Mouse (Mus musculus): ENCODE results near the gene Camta1. TPM values are rescaled to one million over a fixed set of nuclear protein-coding genes. Genes with fewer than 3 reads are reported as not detected.

The Camta1 gene
- polyA plus RNA-seq, 1 experiment = 7.7 TPM

- peak; percentile 36 for DNase-seq
- 14% methylated on average over 15 of the region's 15 CpGs for WGBS
- no peak overlapping the region for H3K4me3 ChIP-seq (ENCODE audit: insufficient read depth, low read depth, low read length)
- H3K27ac ChIP-seq (ENCODE audit: insufficient read depth, low read depth, low read length) = no peak overlapping the region
- H3K4me1 ChIP-seq (ENCODE audit: control insufficient read depth, insufficient read depth, low read length) = peaks cover 19% of the 10 kb centered on the region
- no peak for TF ChIP-seq POLR2A (IDR thresholded peaks at IDR 0.05; ENCODE audit: low read depth, low read length)
- no peak for TF ChIP-seq CTCF (conservative IDR thresholded peaks at IDR 0.05; ENCODE audit: insufficient read depth, insufficient read length, low read depth, low read length)
- H3K27me3 ChIP-seq (replicated peaks; ENCODE audit: control insufficient read depth, insufficient read depth, low read length) = no peaks in the 10 kb centered on the region
- H3K36me3 ChIP-seq (ENCODE audit: control insufficient read depth, insufficient read depth, low read length) = no peaks in the 10 kb centered on the region
These were observed 561.0 kb downstream of the Camta1 start for GRCm38 (mm10) chr4:151300706-151301105.

GRCm38 (mm10) chr4:151295515-151296203, 566.0 kb downstream of the Camta1 start:
- H3K4me1 ChIP-seq (ENCODE audit: control insufficient read depth, insufficient read depth, low read length) = no peaks in the 10 kb centered on the region
- WGBS = 81% methylated on average over 13 of the region's 13 CpGs
- H3K27ac ChIP-seq (ENCODE audit: insufficient read depth, low read depth, low read length) = no peak overlapping the region
- H3K36me3 ChIP-seq (ENCODE audit: control insufficient read depth, insufficient read depth, low read length) = no peaks in the 10 kb centered on the region
- no peak for TF ChIP-seq POLR2A (IDR thresholded peaks at IDR 0.05; ENCODE audit: low read depth, low read length)
- TF ChIP-seq CTCF (conservative IDR thresholded peaks at IDR 0.05; ENCODE audit: insufficient read depth, insufficient read length, low read depth, low read length) = no peak
- no peak overlapping the region for H3K4me3 ChIP-seq (ENCODE audit: insufficient read depth, low read depth, low read length)
- no peak for DNase-seq
- no peaks in the 10 kb centered on the region for H3K27me3 ChIP-seq (replicated peaks; ENCODE audit: control insufficient read depth, insufficient read depth, low read length)

GRCm38 (mm10) chr4:151288893-151289585, 572.6 kb downstream of the Camta1 start:
- H3K4me3 ChIP-seq (ENCODE audit: insufficient read depth, low read depth, low read length) = no peak overlapping the region
- H3K27me3 ChIP-seq (replicated peaks; ENCODE audit: control insufficient read depth, insufficient read depth, low read length) = no peaks in the 10 kb centered on the region
- DNase-seq = peak; percentile 37
- no peaks in the 10 kb centered on the region for H3K36me3 ChIP-seq (ENCODE audit: control insufficient read depth, insufficient read depth, low read length)
- H3K27ac ChIP-seq (ENCODE audit: insufficient read depth, low read depth, low read length) = no peak overlapping the region
- no peak for TF ChIP-seq CTCF (conservative IDR thresholded peaks at IDR 0.05; ENCODE audit: insufficient read depth, insufficient read length, low read depth, low read length)
- TF ChIP-seq POLR2A (IDR thresholded peaks at IDR 0.05; ENCODE audit: low read depth, low read length) = no peak
- 43% methylated on average over 6 of the region's 6 CpGs for WGBS
- no peaks in the 10 kb centered on the region for H3K4me1 ChIP-seq (ENCODE audit: control insufficient read depth, insufficient read depth, low read length)

GRCm38 (mm10) chr4:151285905-151286445, 575.7 kb downstream of the Camta1 start:
- no peak for TF ChIP-seq POLR2A (IDR thresholded peaks at IDR 0.05; ENCODE audit: low read depth, low read length)
- no peak for TF ChIP-seq CTCF (conservative IDR thresholded peaks at IDR 0.05; ENCODE audit: insufficient read depth, insufficient read length, low read depth, low read length)
- Histone ChIP-seq H3K27me3 (replicated peaks; ENCODE audit: control insufficient read depth, insufficient read depth, low read length) (no peaks in the 10 kb centered on the region), H3K27ac (ENCODE audit: insufficient read depth, low read depth, low read length) (no peak overlapping the region), H3K4me1 (ENCODE audit: control insufficient read depth, insufficient read depth, low read length) (no peaks in the 10 kb centered on the region), H3K36me3 (ENCODE audit: control insufficient read depth, insufficient read depth, low read length) (no peaks in the 10 kb centered on the region), H3K4me3 (ENCODE audit: insufficient read depth, low read depth, low read length) (no peak overlapping the region)
- WGBS = 81% methylated on average over 12 of the region's 12 CpGs
- no peak for DNase-seq

- 76% methylated on average over 3 of the region's 3 CpGs for WGBS
These were observed 576.2 kb downstream of the Camta1 start for GRCm38 (mm10) chr4:151285432-151285831.

GRCm38 (mm10) chr4:151283092-151283741, 578.5 kb downstream of the Camta1 start:
- H3K4me1 ChIP-seq (ENCODE audit: control insufficient read depth, insufficient read depth, low read length) = no peaks in the 10 kb centered on the region
- TF ChIP-seq POLR2A (IDR thresholded peaks at IDR 0.05; ENCODE audit: low read depth, low read length) (no peak), CTCF (conservative IDR thresholded peaks at IDR 0.05; ENCODE audit: insufficient read depth, insufficient read length, low read depth, low read length) (peak; percentile 83)
- H3K27me3 ChIP-seq (replicated peaks; ENCODE audit: control insufficient read depth, insufficient read depth, low read length) = no peaks in the 10 kb centered on the region
- H3K27ac ChIP-seq (ENCODE audit: insufficient read depth, low read depth, low read length) = no peak overlapping the region
- H3K36me3 ChIP-seq (ENCODE audit: control insufficient read depth, insufficient read depth, low read length) = no peaks in the 10 kb centered on the region
- H3K4me3 ChIP-seq (ENCODE audit: insufficient read depth, low read depth, low read length) = no peak overlapping the region
- peak; percentile 76 for DNase-seq
- 10% methylated on average over 16 of the region's 16 CpGs for WGBS

More at GRCm38 (mm10) chr4:151285432-151285831, 576.2 kb downstream of the Camta1 start:
- no peaks in the 10 kb centered on the region for H3K36me3 ChIP-seq (ENCODE audit: control insufficient read depth, insufficient read depth, low read length)
- no peaks in the 10 kb centered on the region for H3K27me3 ChIP-seq (replicated peaks; ENCODE audit: control insufficient read depth, insufficient read depth, low read length)
- TF ChIP-seq POLR2A (IDR thresholded peaks at IDR 0.05; ENCODE audit: low read depth, low read length) = no peak
- TF ChIP-seq CTCF (conservative IDR thresholded peaks at IDR 0.05; ENCODE audit: insufficient read depth, insufficient read length, low read depth, low read length) = no peak
- H3K27ac ChIP-seq (ENCODE audit: insufficient read depth, low read depth, low read length) = no peak overlapping the region
- H3K4me1 ChIP-seq (ENCODE audit: control insufficient read depth, insufficient read depth, low read length) = no peaks in the 10 kb centered on the region
- no peak for DNase-seq
- no peak overlapping the region for H3K4me3 ChIP-seq (ENCODE audit: insufficient read depth, low read depth, low read length)
